Mouse (Mus musculus) layer of hippocampus, adult 9-11 months (tissue): ENCODE measurements around the gene Vmn1r128.
"Not testable (repeated sequence)": the region's sequence is repeated elsewhere in the genome, so short reads cannot be mapped to it uniquely, and the experiment has no call there.

ENCODE experiments used
- DNase-seq: peaks from one replicate; pipeline ENCODE4 v3.0.0; 2022

The Vmn1r128 gene

DNA sequence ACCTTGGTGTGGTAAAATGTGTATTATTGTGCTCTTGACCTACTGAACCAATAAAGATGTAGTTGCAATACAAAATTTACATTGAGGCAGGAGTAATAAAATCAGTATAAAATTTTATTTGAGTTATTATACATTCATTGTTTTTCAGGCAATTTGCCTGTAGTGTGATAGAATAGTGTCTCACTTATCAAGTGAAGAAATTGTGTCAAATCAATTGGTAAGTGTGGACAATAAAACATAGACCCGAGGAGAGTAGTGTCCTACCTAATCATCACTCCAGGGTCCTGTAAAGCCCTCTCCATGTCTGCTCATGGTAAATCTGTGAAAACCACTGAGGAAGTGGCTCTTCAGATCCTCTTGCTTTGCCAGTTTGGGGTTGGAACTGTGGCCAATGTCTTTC lies at the start of gene Vmn1r128:
Gene Vmn1r128, plus strand, starts transcription at position 301 of the 400 bp plus-strand sequence.
- not testable (repeated sequence) for DNase-seq

DNA sequence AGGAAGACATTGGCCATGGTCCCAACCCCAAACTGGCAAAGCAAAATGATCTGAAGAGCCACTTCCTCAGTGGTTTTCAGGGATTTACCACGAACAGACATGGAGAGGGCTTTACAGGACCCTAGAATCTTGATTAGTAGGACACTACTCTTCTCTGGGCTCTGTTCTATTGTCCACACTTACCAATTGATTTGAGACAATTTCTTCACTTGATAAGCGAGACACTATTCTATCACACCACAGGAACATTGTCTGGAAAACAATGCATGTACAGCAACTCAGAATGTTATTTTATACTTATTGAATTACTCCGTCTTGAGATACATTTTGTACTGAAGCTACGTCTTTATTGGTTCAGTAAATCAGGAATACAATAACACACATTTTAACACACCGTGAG lies 47.8 kb upstream of the Vmn1r128 start, which contains the start of gene Vmn1r126:
Gene Vmn1r126, minus strand, starts transcription at position 101 of the 400 bp plus-strand sequence.
- DNase-seq: not testable (repeated sequence)

DNA sequence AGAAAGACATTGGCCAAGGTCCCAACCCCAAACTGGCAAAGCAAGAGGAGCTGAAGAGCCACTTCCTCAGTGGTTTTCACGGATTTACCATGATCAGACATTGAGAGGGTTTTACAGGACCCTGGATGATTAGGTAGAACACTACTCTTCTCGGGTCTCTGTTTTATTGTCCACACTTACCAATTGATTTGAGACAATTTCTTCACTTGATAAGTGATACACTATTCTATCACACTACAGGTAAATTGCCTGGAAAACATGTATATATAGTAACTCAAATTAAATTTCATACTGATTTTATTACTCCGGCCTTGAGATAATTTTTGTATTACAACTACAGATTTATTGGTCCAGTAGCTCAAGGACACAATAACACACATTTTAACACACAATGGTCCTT lies 29.4 kb upstream of the Vmn1r128 start, which contains the start of gene Vmn1r127:
Gene Vmn1r127, minus strand, starts transcription at position 101 of the 400 bp plus-strand sequence.
- not testable (repeated sequence) for DNase-seq

DNA sequence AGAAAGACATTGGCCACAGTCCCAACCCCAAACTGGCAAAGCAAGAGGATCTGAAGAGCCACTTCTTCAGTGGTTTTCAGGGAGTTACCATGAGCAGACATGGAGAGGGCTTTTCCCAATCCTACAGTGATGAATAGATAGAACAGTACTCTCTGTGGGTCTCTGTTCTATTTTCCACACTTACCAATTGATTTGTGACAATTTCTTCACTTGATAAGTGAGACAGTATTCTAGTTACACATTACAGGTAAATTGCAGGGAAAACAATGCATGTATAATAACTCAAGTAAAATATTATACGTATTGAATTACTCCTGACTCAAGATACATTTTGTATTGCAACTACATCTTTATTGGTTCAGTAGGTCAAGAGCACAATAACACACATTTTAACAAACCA lies 12.0 kb downstream of the Vmn1r128 start, which contains the start of gene Vmn1r129:
Gene Vmn1r129, minus strand, starts transcription at position 101 of the 400 bp plus-strand sequence.
- not testable (repeated sequence) for DNase-seq
